Mouse (Mus musculus): Measurements from ENCODE around the gene Ppp1r3f. TPM values are rescaled to one million over a fixed set of nuclear protein-coding genes. Genes with fewer than 3 reads are reported as not detected.

Ppp1r3f gene
- polyA plus RNA-seq (2014; fragmentation: Nextera tagmentation; extraction: Ambion mirVana), result 5.0 and 7.5 TPM in 2 replicates

DNA sequence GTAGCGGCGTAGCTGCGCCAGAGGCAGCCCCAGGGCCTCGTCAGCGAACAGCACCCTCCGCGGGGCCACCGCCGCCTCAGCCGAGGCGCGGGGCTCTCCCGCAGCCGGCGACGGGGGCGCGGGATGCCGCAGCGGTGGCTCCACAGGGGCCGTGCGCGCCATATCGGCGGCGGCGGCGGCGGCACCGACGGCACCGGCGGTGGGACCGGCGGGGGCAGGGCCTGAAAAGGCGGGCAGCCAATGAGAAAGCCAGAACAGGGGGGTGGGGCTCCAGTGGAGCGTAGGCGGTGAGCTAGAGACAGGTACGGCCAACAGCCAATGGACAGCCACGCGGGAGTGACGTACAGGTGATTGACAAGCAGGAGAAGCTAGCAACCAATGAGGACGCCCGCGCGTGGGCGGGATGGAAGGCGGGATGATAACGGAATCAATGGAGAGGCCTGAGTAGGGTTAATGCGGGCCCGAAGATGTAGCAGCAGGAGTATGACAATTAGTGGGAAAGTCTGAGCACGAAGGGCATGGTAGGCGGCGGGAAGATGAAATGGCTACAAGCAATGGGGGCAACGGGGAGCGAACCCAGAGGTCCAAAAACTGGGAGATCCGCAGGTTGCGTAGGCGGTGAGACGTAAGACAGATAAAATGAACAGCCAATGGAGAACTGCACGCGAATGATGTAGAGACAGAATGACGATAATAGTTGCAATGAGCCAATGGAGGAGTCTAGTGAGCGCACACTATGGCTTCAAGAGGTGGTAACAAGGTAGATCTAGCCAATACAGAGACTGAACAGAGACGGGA, at the start of gene Ppp1r3f:
TSS of gene Ppp1r3f (minus strand) at position 197 of the 798 bp plus-strand sequence.
- 12% methylated on average over 57 of the region's 65 CpGs for WGBS
- Histone ChIP-seq H3K27ac (peak within 1 kb of the TSS; percentile 92), H3K9ac (peak within 1 kb of the TSS; percentile 67), H3K36me3 (replicated peaks; ENCODE audit: control insufficient read depth, insufficient read depth) (no peaks in the 10 kb centered on the region), H3K27me3 (ENCODE audit: control insufficient read depth, insufficient read depth, low read length) (no peaks in the 10 kb centered on the region), H3K4me1 (replicated peaks; ENCODE audit: control insufficient read depth, insufficient read depth, low read length) (peaks cover 11% of the 10 kb centered on the region), H3K9me3 (ENCODE audit: control insufficient read depth, low read length) (no peaks in the 10 kb centered on the region), H3K4me2 (replicated peaks) (peak within 1 kb of the TSS; percentile 61), H3K4me3 (replicated peaks; ENCODE audit: low read length) (peak within 1 kb of the TSS; percentile 54)
- DNase-seq (ENCODE audit: low spot score) (peak; percentile 86), ATAC-seq (ENCODE audit: low FRiP score) (peak; percentile 97)

DNA sequence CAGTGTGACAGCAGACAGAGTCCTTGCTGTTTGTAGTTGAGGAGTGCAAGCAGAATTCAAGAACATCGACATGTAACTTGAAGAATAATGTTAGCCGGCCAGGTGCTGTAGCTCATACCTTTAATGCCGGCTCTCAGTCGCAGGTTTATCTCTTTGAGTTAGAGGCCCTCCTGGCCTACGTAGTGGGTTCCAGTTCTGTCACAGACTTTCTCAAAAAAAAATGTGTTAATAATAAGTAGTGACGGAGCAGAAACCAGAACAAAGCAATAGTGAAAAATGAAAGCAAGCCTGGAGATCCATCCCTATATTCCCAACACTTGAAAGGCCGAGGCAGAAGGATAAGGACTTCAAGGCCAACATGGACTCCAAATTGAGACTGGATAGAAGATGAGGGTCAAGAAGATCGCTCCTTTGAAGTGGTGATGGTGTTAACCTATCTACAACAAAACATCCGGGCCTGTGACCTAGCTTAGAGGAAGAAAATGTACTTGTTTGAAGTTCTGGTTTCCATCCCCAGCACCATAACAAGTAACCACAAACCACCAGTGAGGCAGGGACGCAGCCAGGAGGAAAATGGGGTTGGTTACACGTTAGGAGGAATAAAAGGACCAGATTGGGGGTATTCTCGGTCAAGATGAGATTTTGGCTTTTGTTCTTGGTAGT, 43.9 kb upstream of the Ppp1r3f start:
- ATAC-seq (ENCODE audit: low FRiP score), result no peak
- 84% methylated on average over 12 of the region's 12 CpGs for WGBS
- H3K4me1 ChIP-seq (replicated peaks; ENCODE audit: control insufficient read depth, insufficient read depth, low read length), result no peaks in the 10 kb centered on the region
- no peaks in the 10 kb centered on the region for H3K9me3 ChIP-seq (ENCODE audit: control insufficient read depth, low read length)
- H3K9ac ChIP-seq, result no peak overlapping the region
- H3K27ac ChIP-seq, result no peak overlapping the region
- H3K4me3 ChIP-seq (replicated peaks; ENCODE audit: low read length), result no peak overlapping the region
- DNase-seq (ENCODE audit: low spot score), result no peak
- H3K27me3 ChIP-seq (ENCODE audit: control insufficient read depth, insufficient read depth, low read length), result no peaks in the 10 kb centered on the region
- no peak overlapping the region for H3K4me2 ChIP-seq (replicated peaks)
- H3K36me3 ChIP-seq (replicated peaks; ENCODE audit: control insufficient read depth, insufficient read depth), result no peaks in the 10 kb centered on the region

DNA sequence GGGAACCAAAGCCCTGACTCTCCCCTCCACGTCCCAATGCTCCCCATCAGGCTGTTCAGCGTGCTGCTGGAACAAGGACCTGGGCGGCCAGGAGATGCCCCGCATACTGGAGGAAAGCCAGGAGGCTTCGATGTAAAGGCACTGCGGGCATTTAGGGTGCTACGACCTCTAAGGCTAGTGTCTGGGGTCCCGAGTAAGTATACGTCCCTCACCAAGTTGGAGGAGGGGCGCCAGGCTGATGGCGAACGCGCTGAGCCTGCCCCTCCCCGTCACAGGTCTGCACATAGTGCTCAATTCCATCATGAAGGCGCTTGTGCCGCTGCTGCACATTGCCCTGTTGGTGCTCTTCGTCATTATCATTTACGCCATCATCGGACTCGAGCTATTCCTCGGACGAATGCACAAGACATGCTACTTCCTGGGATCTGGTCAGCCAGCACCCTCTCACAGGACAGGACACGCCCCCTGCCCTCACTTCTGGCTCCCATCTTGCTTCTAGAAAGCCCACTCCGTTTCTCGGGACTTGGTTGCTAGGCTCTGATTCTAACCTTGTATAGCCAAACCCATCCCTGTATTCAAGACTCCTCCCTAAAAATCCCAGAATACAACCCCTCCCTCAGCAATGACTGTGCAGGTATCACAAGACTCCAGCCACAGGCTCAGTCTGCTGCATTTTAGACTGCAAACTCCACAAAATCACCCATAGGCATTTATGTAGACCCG, 36.6 kb upstream of the Ppp1r3f start:
- no peaks in the 10 kb centered on the region for H3K27me3 ChIP-seq (ENCODE audit: control insufficient read depth, insufficient read depth, low read length)
- H3K4me3 ChIP-seq (replicated peaks; ENCODE audit: low read length), result peak overlapping the region; percentile 39
- WGBS, result 22% methylated on average over 26 of the region's 26 CpGs

DNA sequence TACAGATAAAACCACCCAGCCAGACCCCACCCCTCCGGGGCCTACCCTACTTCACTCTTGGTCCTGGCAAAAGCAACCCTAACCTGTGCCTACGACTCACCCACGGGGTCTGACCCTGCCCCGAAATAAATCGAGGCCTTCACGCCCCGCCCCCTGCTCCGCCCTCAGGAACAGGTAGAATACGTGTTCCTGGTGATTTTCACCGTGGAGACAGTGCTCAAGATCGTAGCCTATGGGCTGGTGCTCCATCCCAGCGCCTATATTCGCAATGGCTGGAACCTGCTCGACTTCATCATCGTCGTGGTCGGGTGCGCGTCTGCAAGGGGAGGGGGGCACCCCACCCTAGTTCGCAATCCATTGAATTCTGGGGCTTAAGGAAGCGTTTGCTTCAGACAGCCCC, 36.0 kb upstream of the Ppp1r3f start:
- no peaks in the 10 kb centered on the region for H3K27me3 ChIP-seq (ENCODE audit: control insufficient read depth, insufficient read depth, low read length)
- no peaks in the 10 kb centered on the region for H3K9me3 ChIP-seq (ENCODE audit: control insufficient read depth, low read length)
- peak; percentile 27 for DNase-seq (ENCODE audit: low spot score)
- H3K9ac ChIP-seq, result peak overlapping the region; percentile 53
- H3K36me3 ChIP-seq (replicated peaks; ENCODE audit: control insufficient read depth, insufficient read depth), result no peaks in the 10 kb centered on the region
- H3K4me2 ChIP-seq (replicated peaks), result peak overlapping the region; percentile 76
- peak overlapping the region; percentile 39 for H3K4me3 ChIP-seq (replicated peaks; ENCODE audit: low read length)
- H3K27ac ChIP-seq, result peak overlapping the region; percentile 53
- no peak for ATAC-seq (ENCODE audit: low FRiP score)
- no peaks in the 10 kb centered on the region for H3K4me1 ChIP-seq (replicated peaks; ENCODE audit: control insufficient read depth, insufficient read depth, low read length)
- 23% methylated on average over 21 of the region's 21 CpGs for WGBS

More for the DNA sequence above, 36.6 kb upstream of the Ppp1r3f start:
- ATAC-seq (ENCODE audit: low FRiP score) (peak; percentile 68), DNase-seq (ENCODE audit: low spot score) (peak; percentile 28)
- Histone ChIP-seq H3K4me1 (replicated peaks; ENCODE audit: control insufficient read depth, insufficient read depth, low read length) (no peaks in the 10 kb centered on the region), H3K9me3 (ENCODE audit: control insufficient read depth, low read length) (no peaks in the 10 kb centered on the region), H3K36me3 (replicated peaks; ENCODE audit: control insufficient read depth, insufficient read depth) (no peaks in the 10 kb centered on the region), H3K27ac (peak overlapping the region; percentile 53), H3K9ac (peak overlapping the region; percentile 53), H3K4me2 (replicated peaks) (peak overlapping the region; percentile 76)

DNA sequence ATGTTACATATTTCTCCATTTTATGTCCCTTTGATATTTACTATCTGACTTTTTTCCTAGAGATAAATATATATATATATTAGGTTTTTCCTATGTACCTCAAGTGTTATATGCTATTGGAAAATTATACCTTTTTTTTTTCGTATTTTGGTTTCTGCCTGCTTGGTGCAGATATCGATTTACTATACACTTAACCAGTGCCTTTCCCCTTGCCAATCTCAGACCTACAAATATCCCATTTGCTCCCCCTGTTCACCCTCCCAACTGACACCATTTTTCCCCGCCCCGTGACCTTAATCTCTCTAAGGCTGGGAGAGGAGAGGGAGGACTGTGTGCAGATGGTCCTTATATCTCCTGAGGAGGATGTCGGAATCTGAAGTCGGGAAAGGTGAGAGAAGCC, 32.7 kb upstream of the Ppp1r3f start, which contains the start of gene Cacna1f:
TSS of gene Cacna1f (plus strand) at position 301 of the 400 bp plus-strand sequence.
- Histone ChIP-seq H3K27ac (no peak within 1 kb of the TSS), H3K9me3 (ENCODE audit: control insufficient read depth, low read length) (no peaks in the 10 kb centered on the region), H3K9ac (no peak within 1 kb of the TSS), H3K4me2 (replicated peaks) (no peak within 1 kb of the TSS), H3K4me3 (replicated peaks; ENCODE audit: low read length) (no peak within 1 kb of the TSS), H3K4me1 (replicated peaks; ENCODE audit: control insufficient read depth, insufficient read depth, low read length) (no peaks in the 10 kb centered on the region), H3K27me3 (ENCODE audit: control insufficient read depth, insufficient read depth, low read length) (no peaks in the 10 kb centered on the region), H3K36me3 (replicated peaks; ENCODE audit: control insufficient read depth, insufficient read depth) (no peaks in the 10 kb centered on the region)
- ATAC-seq (ENCODE audit: low FRiP score) (no peak), DNase-seq (ENCODE audit: low spot score) (no peak)
- 82% methylated on average over 6 of the region's 6 CpGs for WGBS

DNA sequence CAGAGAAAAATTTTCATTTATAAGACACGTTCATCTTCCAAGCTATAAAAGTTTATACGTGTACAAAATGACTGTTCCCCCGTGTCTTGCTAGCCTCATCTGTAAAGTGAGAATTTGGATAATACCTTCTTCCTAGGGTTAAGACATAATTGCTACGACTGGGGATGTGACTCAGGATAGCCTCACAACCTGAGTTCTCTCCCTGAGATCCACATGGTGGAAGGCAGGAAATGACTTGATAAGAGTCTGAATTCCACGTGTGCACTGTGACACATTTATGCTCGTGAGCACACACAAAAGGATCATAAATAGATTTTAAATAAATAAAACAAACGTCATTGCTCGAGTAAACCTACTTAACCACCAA, 31.5 kb upstream of the Ppp1r3f start:
- no peak overlapping the region for H3K9ac ChIP-seq
- peak; percentile 55 for ATAC-seq (ENCODE audit: low FRiP score)
- H3K36me3 ChIP-seq (replicated peaks; ENCODE audit: control insufficient read depth, insufficient read depth), result no peaks in the 10 kb centered on the region
- 51% methylated on average over 8 of the region's 8 CpGs for WGBS
- H3K27ac ChIP-seq, result no peak overlapping the region
- no peaks in the 10 kb centered on the region for H3K9me3 ChIP-seq (ENCODE audit: control insufficient read depth, low read length)
- no peak for DNase-seq (ENCODE audit: low spot score)
- H3K4me2 ChIP-seq (replicated peaks), result no peak overlapping the region
- no peaks in the 10 kb centered on the region for H3K27me3 ChIP-seq (ENCODE audit: control insufficient read depth, insufficient read depth, low read length)
- H3K4me3 ChIP-seq (replicated peaks; ENCODE audit: low read length), result 0 out of 2 replicates have a peak overlapping the region, but pooled peaks have one; percentile 36
- H3K4me1 ChIP-seq (replicated peaks; ENCODE audit: control insufficient read depth, insufficient read depth, low read length), result no peaks in the 10 kb centered on the region

DNA sequence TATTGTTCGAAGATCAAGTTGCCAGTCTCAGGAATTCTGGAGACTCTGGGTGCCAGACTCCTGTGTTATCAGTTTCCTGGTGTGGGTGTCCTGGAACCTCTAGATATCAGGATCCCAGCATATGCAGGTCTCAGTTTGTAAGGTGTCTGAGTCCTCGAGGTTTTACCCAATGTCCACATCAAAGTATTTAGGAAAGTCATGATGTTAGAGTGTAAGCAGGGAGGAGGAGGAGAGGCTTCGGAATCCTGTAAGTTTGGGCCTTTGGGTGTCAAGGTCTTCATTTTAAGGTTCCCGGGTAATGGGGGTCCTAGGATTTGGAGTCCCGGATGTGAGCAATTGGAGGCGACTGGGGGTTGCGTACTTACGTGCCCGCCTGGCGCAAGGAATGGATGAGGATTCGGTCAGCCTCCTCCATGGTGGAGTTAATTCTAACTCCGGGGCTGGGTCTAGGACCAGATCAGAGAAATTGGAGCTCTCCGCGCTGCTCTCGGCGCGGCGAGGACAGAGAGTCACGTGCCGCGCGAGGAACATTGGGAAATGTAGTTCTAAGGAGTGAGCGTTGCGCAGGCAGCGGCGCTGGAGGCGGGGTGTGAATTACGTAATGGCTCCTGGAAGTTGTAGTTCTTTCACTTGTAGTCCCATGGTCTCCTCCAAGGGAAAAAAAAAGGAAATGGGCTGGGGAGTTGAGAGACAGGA, 30.9 kb upstream of the Ppp1r3f start, which contains the start of gene Ccdc22:
TSS of gene Ccdc22 (minus strand) at position 639 of the 696 bp plus-strand sequence.
- Histone ChIP-seq H3K27ac (no peak within 1 kb of the TSS), H3K9me3 (ENCODE audit: control insufficient read depth, low read length) (no peaks in the 10 kb centered on the region), H3K4me1 (replicated peaks; ENCODE audit: control insufficient read depth, insufficient read depth, low read length) (no peaks in the 10 kb centered on the region), H3K27me3 (ENCODE audit: control insufficient read depth, insufficient read depth, low read length) (no peaks in the 10 kb centered on the region), H3K36me3 (replicated peaks; ENCODE audit: control insufficient read depth, insufficient read depth) (no peaks in the 10 kb centered on the region), H3K4me3 (replicated peaks; ENCODE audit: low read length) (peak within 1 kb of the TSS; percentile 36), H3K9ac (peak within 1 kb of the TSS; percentile 39), H3K4me2 (replicated peaks) (peak within 1 kb of the TSS; percentile 52)
- peak; percentile 92 for ATAC-seq (ENCODE audit: low FRiP score)
- 19% methylated on average over 28 of the region's 28 CpGs for WGBS
- peak; percentile 84 for DNase-seq (ENCODE audit: low spot score)

DNA sequence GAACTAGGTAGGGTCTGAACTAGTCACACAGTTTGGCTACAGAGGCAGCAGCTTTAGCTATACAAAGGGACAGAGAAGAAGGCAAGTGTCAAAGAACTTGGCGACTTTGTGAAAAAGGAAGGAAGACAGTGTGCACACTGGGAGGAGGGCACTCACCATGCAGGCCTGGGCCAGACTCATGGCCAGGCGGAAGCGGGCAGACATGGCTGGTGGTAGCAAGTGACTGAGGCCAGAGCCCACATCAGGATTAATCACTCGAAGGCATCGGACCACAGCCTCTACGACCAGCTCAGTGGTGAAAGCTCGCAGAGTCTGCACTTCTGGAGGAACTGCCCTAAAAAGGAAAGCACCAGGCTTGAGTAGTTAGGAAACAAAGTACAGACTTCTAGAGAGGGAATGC, 29.9 kb upstream of the Ppp1r3f start:
- 90% methylated on average over 7 of the region's 7 CpGs for WGBS

More for the DNA sequence above, 29.9 kb upstream of the Ppp1r3f start:
- Histone ChIP-seq H3K9me3 (ENCODE audit: control insufficient read depth, low read length) (no peaks in the 10 kb centered on the region), H3K27me3 (ENCODE audit: control insufficient read depth, insufficient read depth, low read length) (no peaks in the 10 kb centered on the region), H3K4me1 (replicated peaks; ENCODE audit: control insufficient read depth, insufficient read depth, low read length) (no peaks in the 10 kb centered on the region), H3K9ac (no peak overlapping the region), H3K36me3 (replicated peaks; ENCODE audit: control insufficient read depth, insufficient read depth) (0 out of 2 replicates have a peak, but pooled peaks cover 4% of the 10 kb centered on the region), H3K4me2 (replicated peaks) (no peak overlapping the region), H3K27ac (no peak overlapping the region), H3K4me3 (replicated peaks; ENCODE audit: low read length) (no peak overlapping the region)
- ATAC-seq (ENCODE audit: low FRiP score) (no peak), DNase-seq (ENCODE audit: low spot score) (no peak)
